9 mouse cellular contexts compared by ENCODE assay signal in genomic region chr5:33430511-33431172, GRCm38 (mm10). TPM values are rescaled to one million over a fixed set of nuclear protein-coding genes. Genes with fewer than 3 reads are reported as not detected.
DNase-seq lines count a peak whose midpoint lies in the region; ATAC-seq and TF ChIP-seq lines count a peak whose summit lies in the region.
"Had no signal": no experiment of that assay in that cellular context is flagged by ENCODE, and none has a peak within 500 bp of the region (broad histone marks: within the 10 kb centered on the region; RNA-seq: fewer than 3 reads in every experiment).

No protein-coding gene starts in this region.

- no peak overlapping the region for H3K27ac ChIP-seq in kidney, embryonic 16.5 days (ENCODE audit: low read length)
- no peak overlapping the region for H3K27ac ChIP-seq in hindbrain, embryonic 15.5 days (replicated peaks)
- no peak overlapping the region for H3K27ac ChIP-seq in midbrain, postnatal 0 days (ENCODE audit: low read depth, low read length)

- no peak for ATAC-seq in kidney, embryonic 16.5 days (ENCODE audit: low FRiP score, low TSS enrichment)
- no peak for ATAC-seq in hindbrain, embryonic 15.5 days (ENCODE audit: low FRiP score, low read depth)
- ATAC-seq in midbrain, postnatal 0 days (ENCODE audit: low FRiP score), result 0 out of 2 replicates have a peak, but pooled peaks have one; percentile 39
- ATAC-seq in monocyte, adult 5-6 weeks (replicated peaks; ENCODE audit: insufficient number of reproducible peaks, low FRiP score, low TSS enrichment, poor library complexity, severe bottlenecking), result no peak
- ATAC-seq in megakaryocyte progenitor cell, adult 5-6 weeks (replicated peaks; ENCODE audit: poor library complexity), result no peak

- DNase-seq in kidney, postnatal 14 days, result no peak
- peak; percentile 24 for DNase-seq in embryo, embryonic 10.5 days (ENCODE audit: low spot score)
- DNase-seq in midbrain, postnatal 0 days (ENCODE audit: low spot score), result no peak
- no peak for DNase-seq in lung, postnatal 36 days

- H3K9ac ChIP-seq in kidney, embryonic 16.5 days (replicated peaks; ENCODE audit: low read length), result no peak overlapping the region
- no peak overlapping the region for H3K9ac ChIP-seq in hindbrain, embryonic 15.5 days
- no peak overlapping the region for H3K9ac ChIP-seq in midbrain, postnatal 0 days (replicated peaks; ENCODE audit: low read length, poor library complexity, severe bottlenecking)

- peaks cover 90% of the 10 kb centered on the region for H3K27me3 ChIP-seq in kidney, embryonic 16.5 days (ENCODE audit: insufficient read depth, low read length)
- H3K27me3 ChIP-seq in hindbrain, embryonic 15.5 days, result peaks cover 87% of the 10 kb centered on the region
- H3K27me3 ChIP-seq in midbrain, postnatal 0 days (ENCODE audit: insufficient read depth, low read length), result peaks cover 72% of the 10 kb centered on the region

- no peaks in the 10 kb centered on the region for H3K36me3 ChIP-seq in kidney, embryonic 16.5 days (ENCODE audit: insufficient read depth, low read length)
- no peaks in the 10 kb centered on the region for H3K36me3 ChIP-seq in hindbrain, embryonic 15.5 days
- H3K36me3 ChIP-seq in midbrain, postnatal 0 days (ENCODE audit: insufficient read depth, low read length), result no peaks in the 10 kb centered on the region

- H3K4me1 ChIP-seq in kidney, embryonic 16.5 days (ENCODE audit: insufficient read depth, low read length), result peaks cover 22% of the 10 kb centered on the region
- H3K4me1 ChIP-seq in hindbrain, embryonic 15.5 days (replicated peaks), result peaks cover 39% of the 10 kb centered on the region
- no peaks in the 10 kb centered on the region; the same call in 1 of the 2 replicates for H3K4me1 ChIP-seq in midbrain, postnatal 0 days (ENCODE audit: insufficient read depth, low read length)

- no peaks in the 10 kb centered on the region for H3K9me3 ChIP-seq in kidney, embryonic 16.5 days (ENCODE audit: low read length)
- H3K9me3 ChIP-seq in hindbrain, embryonic 15.5 days, result no peaks in the 10 kb centered on the region
- H3K9me3 ChIP-seq in midbrain, postnatal 0 days (ENCODE audit: low read length), result no peaks in the 10 kb centered on the region

- TF ChIP-seq CTCF in midbrain, postnatal 0 days (IDR thresholded peaks at IDR 0.05), result no peak

- H3K4me2 ChIP-seq in kidney, embryonic 16.5 days (replicated peaks; ENCODE audit: low read depth, low read length), result peak overlapping the region; percentile 42
- peak overlapping the region; percentile 28 for H3K4me2 ChIP-seq in hindbrain, embryonic 15.5 days
- peak overlapping the region; percentile 29 for H3K4me2 ChIP-seq in midbrain, postnatal 0 days (ENCODE audit: low read depth, low read length, poor library complexity, severe bottlenecking)

- H3K4me3 ChIP-seq in kidney, embryonic 16.5 days (ENCODE audit: low read length), result peak overlapping the region; percentile 31
- H3K4me3 ChIP-seq in hindbrain, embryonic 15.5 days, result peak overlapping the region; percentile 12
- peak overlapping the region; percentile 20; the same call in 1 of the 2 replicates for H3K4me3 ChIP-seq in midbrain, postnatal 0 days (ENCODE audit: low read depth, low read length)

- WGBS in kidney, embryonic 16.5 days, result under 1% methylated on average over 63 of the region's 64 CpGs
- WGBS in hindbrain, embryonic 15.5 days, result 2% methylated on average over 58 of the region's 64 CpGs
- under 1% methylated on average over 56 of the region's 64 CpGs for WGBS in midbrain, postnatal 0 days

RNA-seq across cellular contexts. Expression of gene Nkx1-1, which starts 3.1 kb away (rescaled TPM):
- polyA plus RNA-seq in kidney, embryonic 16.5 days (2015; fragmentation: Nextera tagmentation; extraction: Ambion mirVana), result not detected in 2 replicates
- polyA plus RNA-seq in hindbrain, embryonic 15.5 days (2015; fragmentation: Nextera tagmentation; extraction: Ambion mirVana), result 0.25 and 0.52 TPM in 2 replicates
- total RNA-seq in midbrain, postnatal 0 days (2014; rRNA removed), result 0.60 and 1.0 TPM in 2 replicates
- 0.18 TPM in 1 of 2 replicates, not detected in the other for polyA plus RNA-seq in midbrain, postnatal 0 days (2015; fragmentation: Nextera tagmentation; extraction: Ambion mirVana)
- not detected in 3 replicates for total RNA-seq in monocyte, adult 5-6 weeks (2017)
- total RNA-seq in megakaryocyte progenitor cell, adult 5-6 weeks (2015), result not detected in 2 replicates
- total RNA-seq in megakaryocyte progenitor cell, adult 5-6 weeks (2017), result not detected in 2 replicates
- total RNA-seq: heart, adult 18-20 months had no signal

RNA-seq across cellular contexts. Expression of gene Uvssa, which starts 52.3 kb away (rescaled TPM):
- polyA plus RNA-seq in kidney, embryonic 16.5 days (2015; fragmentation: Nextera tagmentation; extraction: Ambion mirVana), result 9.2 and 9.5 TPM in 2 replicates
- polyA plus RNA-seq in hindbrain, embryonic 15.5 days (2015; fragmentation: Nextera tagmentation; extraction: Ambion mirVana), result 7.0 and 7.2 TPM in 2 replicates
- 9.5 and 11.8 TPM in 2 replicates for total RNA-seq in midbrain, postnatal 0 days (2014; rRNA removed)
- polyA plus RNA-seq in midbrain, postnatal 0 days (2015; fragmentation: Nextera tagmentation; extraction: Ambion mirVana), result 7.7 and 9.5 TPM in 2 replicates
- total RNA-seq in monocyte, adult 5-6 weeks (2017), result 13.1 to 21.7 TPM (median 14.7 TPM) in 3 replicates
- 5.2 and 6.5 TPM in 2 replicates for total RNA-seq in megakaryocyte progenitor cell, adult 5-6 weeks (2015)
- total RNA-seq in megakaryocyte progenitor cell, adult 5-6 weeks (2017), result 4.9 and 6.1 TPM in 2 replicates
